ENCODE assay signal across 8 mouse cellular contexts in the genomic region with DNA sequence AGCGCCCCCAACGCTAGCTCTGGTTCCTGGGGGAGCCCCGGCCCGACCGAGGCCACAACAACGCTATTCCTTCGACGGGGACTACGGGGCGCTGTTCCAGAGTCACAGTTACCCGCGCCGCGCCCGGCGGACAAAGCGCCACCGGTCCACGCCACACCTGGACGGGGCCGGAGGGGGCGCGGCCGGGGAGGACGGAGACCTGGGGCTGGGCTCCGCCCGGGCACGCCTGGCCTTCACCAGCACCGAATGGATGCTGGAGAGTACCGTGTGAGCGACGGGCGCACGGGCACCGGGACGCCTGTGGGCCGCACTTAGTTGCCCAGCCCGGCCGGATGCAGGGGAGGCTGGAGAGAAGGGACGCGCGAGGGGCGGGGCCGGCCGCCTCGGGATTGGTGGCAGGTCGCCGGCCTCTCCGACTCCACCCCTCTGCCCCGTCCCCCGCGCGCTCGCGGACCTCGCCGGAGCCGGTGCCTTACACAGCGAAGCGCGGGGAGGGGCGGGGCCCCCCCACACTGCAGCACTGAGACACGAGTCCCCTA. TPM values are rescaled to one million over a fixed set of nuclear protein-coding genes. Genes with fewer than 3 reads are reported as not detected.
DNase-seq lines count a peak whose midpoint lies in the region; ATAC-seq and TF ChIP-seq lines count a peak whose summit lies in the region.

No protein-coding gene starts in this region.

- H3K27me3 ChIP-seq in testis, adult 2 months (ENCODE audit: control insufficient read depth, insufficient read depth, low read length) = no peaks in the 10 kb centered on the region
- H3K27me3 ChIP-seq in hindbrain, embryonic 13.5 days = peaks cover 31% of the 10 kb centered on the region
- peaks cover 17% of the 10 kb centered on the region for H3K27me3 ChIP-seq in limb, embryonic 15.5 days
- peaks cover 29% of the 10 kb centered on the region for H3K27me3 ChIP-seq in midbrain, embryonic 13.5 days

- H3K4me1 ChIP-seq in testis, adult 2 months (ENCODE audit: control insufficient read depth, insufficient read depth, low read length) = peaks cover 5% of the 10 kb centered on the region
- no peaks in the 10 kb centered on the region for H3K4me1 ChIP-seq in embryonic fibroblast, embryonic 13.5 days (ENCODE audit: control insufficient read depth, insufficient read depth, low read length)
- H3K4me1 ChIP-seq in hindbrain, embryonic 13.5 days (replicated peaks) = peaks cover 38% of the 10 kb centered on the region
- H3K4me1 ChIP-seq in limb, embryonic 15.5 days = peaks cover 12% of the 10 kb centered on the region
- peaks cover 35% of the 10 kb centered on the region for H3K4me1 ChIP-seq in midbrain, embryonic 13.5 days (replicated peaks)

- no peak for DNase-seq in testis, postnatal 14 days (ENCODE audit: low spot score)
- DNase-seq in frontal cortex, adult 2 months (ENCODE audit: extremely low spot score in 1 of 2, low spot score in 1 of 2) = no peak
- DNase-seq in thymus, postnatal 0 days (ENCODE audit: low spot score) = no peak

- no peaks in the 10 kb centered on the region for H3K36me3 ChIP-seq in testis, adult 2 months (ENCODE audit: control insufficient read depth, insufficient read depth, low read length)
- H3K36me3 ChIP-seq in hindbrain, embryonic 13.5 days = peaks cover 43% of the 10 kb centered on the region
- H3K36me3 ChIP-seq in limb, embryonic 15.5 days = peaks cover 11% of the 10 kb centered on the region
- H3K36me3 ChIP-seq in midbrain, embryonic 13.5 days = peaks cover 29% of the 10 kb centered on the region

- ATAC-seq in hindbrain, embryonic 13.5 days (ENCODE audit: low FRiP score) = peak; percentile 34; the same call in 1 of the 2 replicates
- peak; percentile 70 for ATAC-seq in limb, embryonic 15.5 days (ENCODE audit: insufficient number of reproducible peaks, low FRiP score, low TSS enrichment, low read depth)
- ATAC-seq in midbrain, embryonic 13.5 days = peak; percentile 63

- no peak for TF ChIP-seq CTCF in testis, adult 2 months (IDR thresholded peaks at IDR 0.05; ENCODE audit: control insufficient read depth, insufficient read depth, insufficient replicate concordance, low read depth, low read length)
- TF ChIP-seq CTCF in embryonic fibroblast, embryonic 13.5 days (IDR thresholded peaks at IDR 0.05; ENCODE audit: borderline replicate concordance, insufficient read depth, low read length) = no peak

- H3K4me3 ChIP-seq in testis, adult 2 months (ENCODE audit: control insufficient read depth, low read depth, low read length) = peak overlapping the region; percentile 30
- peak overlapping the region; percentile 36 for H3K4me3 ChIP-seq in embryonic fibroblast, embryonic 13.5 days (ENCODE audit: insufficient read depth, low read length)
- H3K4me3 ChIP-seq in hindbrain, embryonic 13.5 days = peak overlapping the region; percentile 37
- peak overlapping the region; percentile 43 for H3K4me3 ChIP-seq in limb, embryonic 15.5 days
- peak overlapping the region; percentile 42 for H3K4me3 ChIP-seq in midbrain, embryonic 13.5 days (replicated peaks)

- peak overlapping the region; percentile 66 for H3K9ac ChIP-seq in hindbrain, embryonic 13.5 days
- peak overlapping the region; percentile 40 for H3K9ac ChIP-seq in limb, embryonic 15.5 days
- H3K9ac ChIP-seq in midbrain, embryonic 13.5 days (replicated peaks) = peak overlapping the region; percentile 66

- TF ChIP-seq POLR2A in testis, adult 2 months (IDR thresholded peaks at IDR 0.05; ENCODE audit: control insufficient read depth, low read depth, low read length) = no peak
- TF ChIP-seq POLR2A in embryonic fibroblast, embryonic 13.5 days (IDR thresholded peaks at IDR 0.05; ENCODE audit: low read depth, low read length) = peak; percentile 43; the same call in 1 of the 2 replicates

- H3K27ac ChIP-seq in testis, adult 2 months (ENCODE audit: control insufficient read depth, insufficient read depth, low read depth, low read length) = no peak overlapping the region
- H3K27ac ChIP-seq in embryonic fibroblast, embryonic 13.5 days (ENCODE audit: insufficient read depth, low read length) = no peak overlapping the region
- H3K27ac ChIP-seq in hindbrain, embryonic 13.5 days = no peak overlapping the region
- no peak overlapping the region for H3K27ac ChIP-seq in limb, embryonic 15.5 days
- H3K27ac ChIP-seq in midbrain, embryonic 13.5 days = no peak overlapping the region

- WGBS in hindbrain, embryonic 13.5 days = 2% methylated on average over 53 of the region's 63 CpGs
- 2% methylated on average over 59 of the region's 63 CpGs for WGBS in limb, embryonic 15.5 days
- 1% methylated on average over 60 of the region's 63 CpGs for WGBS in midbrain, embryonic 13.5 days

- H3K4me2 ChIP-seq in hindbrain, embryonic 13.5 days = peak overlapping the region; percentile 60
- H3K4me2 ChIP-seq in limb, embryonic 15.5 days = peak overlapping the region; percentile 79
- H3K4me2 ChIP-seq in midbrain, embryonic 13.5 days (replicated peaks) = peak overlapping the region; percentile 65

- no peaks in the 10 kb centered on the region for H3K9me3 ChIP-seq in hindbrain, embryonic 13.5 days
- H3K9me3 ChIP-seq in limb, embryonic 15.5 days = no peaks in the 10 kb centered on the region
- H3K9me3 ChIP-seq in midbrain, embryonic 13.5 days = no peaks in the 10 kb centered on the region

RNA-seq across cellular contexts. Expression of a gene that starts 15.5 kb away (rescaled TPM):
- polyA plus RNA-seq in testis, adult 2 months (2012; rRNA removed) = 1.1 TPM in 2 replicates
- 4.7 and 4.9 TPM in 2 replicates for polyA plus RNA-seq in embryonic fibroblast, embryonic 13.5 days (2011; ENCODE audit: insufficient read length, low read depth, missing spikeins)
- 11.3 and 11.8 TPM in 2 replicates for polyA plus RNA-seq in hindbrain, embryonic 13.5 days (2015; fragmentation: Nextera tagmentation; extraction: Ambion mirVana)
- 3.1 and 3.5 TPM in 2 replicates for polyA plus RNA-seq in limb, embryonic 15.5 days (2015; fragmentation: Nextera tagmentation; extraction: Ambion mirVana)
- 9.1 and 11.8 TPM in 2 replicates for polyA plus RNA-seq in midbrain, embryonic 13.5 days (2015; fragmentation: Nextera tagmentation; extraction: Ambion mirVana)
- polyA plus RNA-seq in frontal cortex, adult 2 months (2012; rRNA removed) = 39.9 and 40.4 TPM in 2 replicates
- polyA plus RNA-seq in thymus, postnatal 0 days (2015; fragmentation: Nextera tagmentation; extraction: Ambion mirVana) = 0.86 and 1.1 TPM in 2 replicates

RNA-seq across cellular contexts. Expression of a gene that starts 30.0 kb away (rescaled TPM):
- polyA plus RNA-seq in testis, adult 2 months (2012; rRNA removed) = 7.8 and 8.8 TPM in 2 replicates
- polyA plus RNA-seq in embryonic fibroblast, embryonic 13.5 days (2011; ENCODE audit: insufficient read length, low read depth, missing spikeins) = not detected in 2 replicates
- polyA plus RNA-seq in hindbrain, embryonic 13.5 days (2015; fragmentation: Nextera tagmentation; extraction: Ambion mirVana) = 5.2 and 5.3 TPM in 2 replicates
- 18.1 and 19.3 TPM in 2 replicates for polyA plus RNA-seq in limb, embryonic 15.5 days (2015; fragmentation: Nextera tagmentation; extraction: Ambion mirVana)
- 3.0 and 4.7 TPM in 2 replicates for polyA plus RNA-seq in midbrain, embryonic 13.5 days (2015; fragmentation: Nextera tagmentation; extraction: Ambion mirVana)
- 4.0 and 5.2 TPM in 2 replicates for polyA plus RNA-seq in frontal cortex, adult 2 months (2012; rRNA removed)
- polyA plus RNA-seq in thymus, postnatal 0 days (2015; fragmentation: Nextera tagmentation; extraction: Ambion mirVana) = 777 and 920 TPM in 2 replicates

RNA-seq across cellular contexts. Expression of a gene that starts 43.0 kb away (rescaled TPM):
- not detected in 2 replicates for polyA plus RNA-seq in testis, adult 2 months (2012; rRNA removed)
- polyA plus RNA-seq in embryonic fibroblast, embryonic 13.5 days (2011; ENCODE audit: insufficient read length, low read depth, missing spikeins) = not detected in 2 replicates
- not detected in 2 replicates for polyA plus RNA-seq in hindbrain, embryonic 13.5 days (2015; fragmentation: Nextera tagmentation; extraction: Ambion mirVana)
- polyA plus RNA-seq in limb, embryonic 15.5 days (2015; fragmentation: Nextera tagmentation; extraction: Ambion mirVana) = not detected in 2 replicates
- not detected in 2 replicates for polyA plus RNA-seq in midbrain, embryonic 13.5 days (2015; fragmentation: Nextera tagmentation; extraction: Ambion mirVana)
- polyA plus RNA-seq in frontal cortex, adult 2 months (2012; rRNA removed) = not detected in 2 replicates
- 0.30 TPM in 1 of 2 replicates, not detected in the other for polyA plus RNA-seq in thymus, postnatal 0 days (2015; fragmentation: Nextera tagmentation; extraction: Ambion mirVana)

RNA-seq across cellular contexts. Expression of a gene that starts 55.4 kb away (rescaled TPM):
- polyA plus RNA-seq in testis, adult 2 months (2012; rRNA removed) = not detected in 2 replicates
- polyA plus RNA-seq in embryonic fibroblast, embryonic 13.5 days (2011; ENCODE audit: insufficient read length, low read depth, missing spikeins) = not detected in 2 replicates
- not detected in 2 replicates for polyA plus RNA-seq in hindbrain, embryonic 13.5 days (2015; fragmentation: Nextera tagmentation; extraction: Ambion mirVana)
- not detected in 2 replicates for polyA plus RNA-seq in limb, embryonic 15.5 days (2015; fragmentation: Nextera tagmentation; extraction: Ambion mirVana)
- not detected in 2 replicates for polyA plus RNA-seq in midbrain, embryonic 13.5 days (2015; fragmentation: Nextera tagmentation; extraction: Ambion mirVana)
- polyA plus RNA-seq in frontal cortex, adult 2 months (2012; rRNA removed) = not detected in 2 replicates
- 0.26 and 0.34 TPM in 2 replicates for polyA plus RNA-seq in thymus, postnatal 0 days (2015; fragmentation: Nextera tagmentation; extraction: Ambion mirVana)

Comparison
In these comparisons a context has a peak if more than half of its experiments do, and no peak if none do; other contexts are left out.
1. RNA of a gene that starts 30.0 kb away (polyA plus RNA-seq): 777 to 920 TPM in thymus, postnatal 0 days; 18.1 to 19.3 TPM in limb, embryonic 15.5 days, 7.8 to 8.8 TPM in testis, adult 2 months, 5.2 to 5.3 TPM in hindbrain, embryonic 13.5 days, 3.0 to 4.7 TPM in midbrain, embryonic 13.5 days, 4.0 to 5.2 TPM in frontal cortex, adult 2 months and not detected in embryonic fibroblast, embryonic 13.5 days; every median in the first group is over 10 times any median in the second.
2. Peak in every context shown above with its lines, with median percentiles within 50 percentile points of each other: H3K4me3 ChIP-seq, ATAC-seq, H3K4me2 ChIP-seq and H3K9ac ChIP-seq.